Mouse (Mus musculus) retina, postnatal 1 day (tissue): ENCODE results near the gene Pcdh15.

Experiments used
- DNase-seq: peaks from one replicate; pipeline ENCODE4 v3.0.0-alpha.2; 2012

Pcdh15 gene

DNA sequence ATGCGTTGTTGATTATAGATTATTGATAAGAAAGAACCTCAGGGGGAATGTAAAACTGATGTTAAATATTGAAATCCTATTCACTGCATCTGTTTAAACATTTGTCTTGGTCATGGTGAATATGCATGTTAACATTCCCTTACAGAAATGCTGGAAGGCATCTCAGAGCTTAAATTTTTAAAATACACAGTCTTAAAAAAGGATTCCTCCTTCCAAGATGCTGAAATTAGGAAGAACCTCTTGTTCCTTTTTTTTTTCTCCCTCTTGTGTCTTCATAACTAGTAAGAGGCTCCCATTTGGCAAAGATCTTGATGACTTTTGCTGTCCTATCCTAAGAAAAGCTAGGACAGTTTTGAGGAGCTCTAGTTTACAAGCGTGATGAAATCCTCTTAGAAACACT, 284.9 kb downstream of the Pcdh15 start:
- no peak for DNase-seq

DNA sequence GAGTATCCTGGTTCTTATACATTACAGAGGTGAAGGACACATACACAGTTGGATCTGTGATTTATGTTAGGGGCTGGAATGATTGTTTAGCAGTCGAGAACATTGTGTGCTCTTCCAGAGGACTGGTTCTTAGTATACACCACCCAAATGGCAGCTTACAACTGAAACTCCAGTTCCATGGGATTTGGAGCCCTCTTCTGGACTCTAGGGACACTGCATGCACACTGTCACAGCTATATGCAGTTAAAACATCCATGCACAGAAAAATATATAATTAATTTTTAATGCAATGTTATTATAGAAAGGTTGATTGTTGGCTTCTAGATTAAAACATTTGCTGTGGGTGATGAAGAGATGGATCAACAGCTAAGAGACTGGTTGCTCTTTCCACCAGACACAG, 301.3 kb downstream of the Pcdh15 start:
- no peak for DNase-seq

DNA sequence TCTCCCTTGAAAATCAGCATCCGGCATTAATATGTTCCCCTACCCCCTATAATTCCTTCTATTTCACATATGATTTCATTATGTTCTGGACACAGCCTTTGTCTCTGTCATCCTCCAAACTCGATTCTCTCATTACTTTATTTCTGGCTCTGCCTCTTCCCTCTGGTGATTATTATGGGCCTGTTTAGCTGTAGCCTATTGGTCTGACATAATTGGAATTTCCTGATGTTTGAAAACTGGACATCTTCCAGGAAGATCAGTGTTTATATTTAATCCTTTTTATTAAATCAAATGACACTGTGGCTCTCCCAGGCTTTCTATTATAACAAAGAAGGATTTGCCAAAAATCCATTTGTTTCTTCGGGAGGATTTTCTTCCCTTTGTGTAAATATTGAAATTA, 326.3 kb downstream of the Pcdh15 start:
- DNase-seq, result no peak

DNA sequence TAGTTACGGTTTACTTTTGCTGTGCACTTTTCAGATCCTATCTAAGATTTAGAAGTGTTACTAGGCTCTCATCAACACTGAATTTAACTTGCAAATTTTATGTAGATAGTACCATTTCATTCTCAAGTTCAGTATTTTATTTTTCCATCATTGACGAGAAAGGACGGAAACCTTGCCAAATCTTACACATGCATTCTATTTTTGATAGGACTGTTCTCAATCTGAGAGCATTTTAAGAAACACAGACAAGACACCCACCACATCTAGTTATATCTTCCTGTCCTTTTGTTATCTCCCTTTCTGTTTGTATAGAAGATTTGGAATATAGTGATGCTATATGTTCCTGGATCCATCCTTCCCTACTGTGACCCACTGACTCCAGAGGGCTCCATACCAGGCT, 332.2 kb downstream of the Pcdh15 start:
- DNase-seq, result no peak

DNA sequence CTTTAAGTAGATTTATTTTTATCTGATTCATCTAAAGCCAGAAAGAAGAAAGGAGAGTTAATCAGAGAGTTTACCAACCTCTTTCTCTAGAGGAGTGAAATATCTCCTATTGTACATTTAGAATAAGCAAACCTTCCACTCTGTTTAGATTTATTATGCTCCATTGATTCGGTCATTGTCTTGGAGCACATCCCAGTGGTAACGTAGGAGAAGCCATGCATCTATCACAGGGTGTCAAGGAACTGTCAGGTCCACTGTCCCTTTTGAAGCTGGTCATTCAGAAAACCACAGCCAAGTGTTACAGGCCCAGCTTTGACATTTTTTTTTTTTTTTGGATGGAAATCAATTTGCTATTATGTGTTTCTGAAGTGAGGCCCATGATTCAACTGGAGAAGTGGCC, 384.9 kb downstream of the Pcdh15 start:
- DNase-seq, result peak; percentile 16

DNA sequence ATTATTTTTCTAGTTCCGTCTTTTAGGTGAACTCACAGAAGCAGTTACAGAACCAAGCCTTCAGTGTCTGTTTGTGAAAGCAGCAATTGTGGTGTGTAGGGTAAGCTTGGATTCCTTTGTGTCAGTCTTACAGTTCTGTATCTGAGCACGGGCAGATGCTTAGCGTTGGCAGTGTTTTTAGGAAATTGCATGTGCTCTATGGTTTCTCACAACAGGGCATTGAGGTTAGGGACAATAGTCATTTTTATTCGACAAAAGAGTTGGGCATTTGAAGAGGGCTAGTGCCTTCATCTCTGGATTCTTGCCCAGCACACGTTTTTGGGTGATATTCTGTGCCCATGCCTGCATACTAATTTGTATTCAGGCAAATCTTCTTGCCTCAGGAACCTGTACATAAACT, 392.5 kb downstream of the Pcdh15 start:
- DNase-seq, result no peak

DNA sequence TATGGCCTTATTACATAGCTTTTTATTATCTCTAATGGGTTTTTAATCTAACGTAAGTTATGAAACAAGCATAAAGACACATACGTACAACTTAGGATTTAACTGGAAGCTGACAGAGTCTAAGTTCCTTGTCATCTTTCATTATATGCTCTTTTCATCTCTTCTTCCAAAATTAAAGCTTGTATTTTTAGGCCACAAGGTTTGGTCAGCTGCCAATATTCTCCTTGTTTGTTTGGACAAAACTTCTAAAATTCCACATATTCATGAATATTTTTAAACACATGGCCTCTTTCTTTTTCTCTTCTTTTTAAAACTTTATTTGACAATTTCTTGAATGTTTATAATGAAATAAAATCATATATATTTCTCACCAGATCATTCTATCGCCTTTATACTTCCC, 415.7 kb downstream of the Pcdh15 start:
- DNase-seq, result no peak

DNA sequence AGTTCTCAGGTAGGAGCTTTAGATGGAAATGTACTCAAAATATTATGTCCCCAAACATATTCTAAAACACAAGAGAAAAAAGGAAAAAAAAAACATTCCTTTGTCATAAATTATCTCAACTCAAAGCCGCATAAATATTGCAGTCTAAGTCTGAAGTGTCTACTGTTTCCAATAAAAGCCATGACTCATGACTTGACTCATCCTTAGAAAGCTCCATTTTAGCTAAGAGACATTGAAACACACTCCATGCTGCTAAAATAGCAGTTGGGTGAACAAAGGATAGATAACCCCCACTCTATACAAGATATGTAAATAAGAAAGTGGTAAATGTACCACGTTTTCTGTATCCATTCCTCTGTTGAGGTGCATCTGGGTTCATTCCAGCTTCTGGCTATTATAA, 416.6 kb downstream of the Pcdh15 start:
- no peak for DNase-seq

DNA sequence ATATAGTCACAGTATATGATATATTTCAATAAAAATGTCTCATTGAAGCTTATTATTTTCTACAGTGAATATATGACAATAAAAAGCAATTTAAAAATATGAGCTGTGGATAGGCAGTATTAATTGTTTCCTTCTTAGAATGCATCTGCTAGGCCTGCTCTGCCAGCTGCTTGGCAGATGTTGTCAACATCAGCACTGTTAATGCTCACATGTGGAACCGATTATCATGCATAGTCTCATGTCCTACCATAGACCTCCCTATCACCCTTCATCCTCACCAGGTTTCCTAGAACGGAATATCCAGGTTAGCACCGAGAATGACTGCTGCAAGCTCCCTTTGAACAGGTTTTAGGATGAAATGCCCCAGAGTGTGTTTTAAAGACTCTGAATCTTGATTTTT, 420.3 kb downstream of the Pcdh15 start:
- no peak for DNase-seq

DNA sequence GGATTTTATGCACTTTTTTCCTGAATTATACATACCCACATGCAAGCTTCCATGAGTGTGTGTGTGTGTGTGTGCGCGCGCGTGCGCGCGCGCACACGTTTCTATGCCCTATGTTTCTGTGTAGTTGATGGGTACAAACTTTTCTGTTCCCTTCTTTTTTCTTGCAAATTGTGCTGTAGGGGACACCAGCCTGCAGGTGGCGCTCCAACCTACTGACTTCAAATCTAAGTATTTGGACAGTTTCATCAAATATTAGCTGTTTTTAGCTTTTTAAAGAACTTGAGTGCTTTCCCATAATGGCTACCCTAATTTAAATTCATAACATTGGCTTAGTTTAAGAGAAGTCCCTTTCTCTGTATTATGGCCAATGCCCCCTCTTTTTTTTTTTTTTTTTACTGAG, 453.7 kb downstream of the Pcdh15 start:
- no peak for DNase-seq

DNA sequence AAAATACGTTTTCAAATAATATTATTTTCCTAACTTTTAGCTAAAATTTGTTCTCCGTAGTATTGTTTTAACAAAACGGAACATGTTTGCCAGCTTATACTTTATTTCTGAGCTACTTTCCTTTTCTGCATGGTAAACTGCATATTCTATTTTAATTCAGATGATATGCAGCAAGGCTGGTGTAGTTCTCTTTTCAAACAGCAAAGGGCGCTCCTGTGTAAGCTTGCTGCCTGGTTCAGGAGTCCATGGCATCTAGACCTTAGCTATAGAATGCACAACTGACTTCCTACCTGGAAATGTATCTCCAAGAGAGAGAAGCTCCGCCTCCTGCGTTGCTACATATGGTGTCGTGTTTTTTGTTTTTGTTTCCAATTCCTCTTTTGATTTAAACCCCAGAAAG, 465.1 kb downstream of the Pcdh15 start:
- DNase-seq, result peak; percentile 24

DNA sequence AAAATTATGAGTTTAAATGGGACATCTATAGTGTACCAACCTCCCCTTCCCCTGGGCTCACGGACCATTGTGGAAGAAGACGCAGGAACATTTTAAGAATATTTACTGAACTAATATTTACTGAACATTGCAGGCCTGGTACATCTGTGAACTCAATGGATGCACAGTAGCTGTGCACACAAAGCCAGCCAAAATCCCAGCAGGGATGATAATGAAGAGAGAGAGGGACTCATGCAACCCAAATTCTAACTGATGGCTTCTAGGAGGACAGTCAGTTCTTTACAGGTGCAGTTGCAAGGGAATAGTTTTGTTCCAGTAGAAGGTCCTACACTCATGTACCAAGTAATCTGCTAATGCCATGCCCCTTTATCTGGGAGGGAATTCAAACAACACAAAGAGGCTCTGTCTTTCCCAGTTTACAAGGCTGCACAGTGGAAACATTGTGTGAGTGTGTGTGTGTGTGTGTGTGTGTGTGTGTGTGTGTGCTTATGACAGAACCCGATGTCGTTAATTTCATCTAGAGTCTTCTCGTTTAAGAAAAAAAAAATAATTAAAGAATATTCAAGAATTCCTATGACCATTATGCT, 475.7 kb downstream of the Pcdh15 start:
- no peak for DNase-seq

DNA sequence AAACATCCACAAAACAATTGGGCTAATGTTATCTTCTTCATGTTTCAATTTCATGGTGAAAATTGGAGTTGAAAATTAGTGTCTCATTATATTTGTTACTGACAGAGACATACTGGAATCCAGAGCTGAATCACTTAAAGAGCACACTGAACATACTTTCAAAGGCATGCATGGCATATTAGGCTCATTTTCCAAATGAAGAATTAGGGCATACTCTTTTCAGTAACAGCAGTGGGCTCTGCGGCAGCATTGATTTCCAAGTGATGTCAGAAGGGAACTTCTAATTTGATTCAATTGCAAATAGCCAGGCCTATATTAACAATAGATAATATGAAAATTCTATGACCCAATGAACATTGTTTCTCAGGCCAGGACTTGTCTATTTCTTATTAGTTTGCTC, 568.4 kb downstream of the Pcdh15 start:
- peak; percentile 53 for DNase-seq

DNA sequence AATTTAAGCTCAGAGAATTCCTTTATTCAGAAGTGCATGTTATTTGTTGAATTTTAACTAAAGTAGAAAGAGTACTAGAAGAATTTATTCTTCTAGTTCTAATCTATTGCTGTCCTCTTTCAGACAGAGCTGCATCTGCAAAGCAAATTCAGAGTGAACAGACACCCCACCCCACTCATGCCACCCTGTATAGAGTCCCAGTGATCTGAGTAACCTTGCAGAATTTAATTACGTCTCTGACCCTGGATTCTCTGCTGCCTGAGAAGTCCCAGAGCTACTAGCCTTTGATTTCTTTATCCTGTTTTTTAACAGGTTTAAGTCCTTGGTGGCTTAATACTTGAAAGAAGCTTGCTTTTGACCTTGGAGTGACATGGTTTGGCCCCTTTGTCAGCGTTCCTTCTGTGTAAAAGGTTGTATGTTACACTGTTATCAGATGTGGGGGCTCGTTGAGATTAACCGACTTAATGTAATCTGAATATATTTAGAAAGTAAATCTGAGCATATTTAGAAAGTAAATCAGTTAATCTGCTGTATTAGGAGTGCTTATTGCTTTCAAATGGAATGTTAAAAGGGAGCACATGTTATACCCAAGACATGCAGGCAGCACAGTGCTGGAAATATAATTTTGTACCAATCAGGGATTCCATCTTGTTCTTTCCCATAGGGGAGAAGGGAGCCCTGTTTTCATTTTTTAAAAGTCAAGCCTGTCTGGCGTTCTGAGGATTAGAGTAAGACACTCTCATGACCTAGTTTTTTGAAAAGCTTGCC, 601.6 kb downstream of the Pcdh15 start:
- DNase-seq, result peak; percentile 24

DNA sequence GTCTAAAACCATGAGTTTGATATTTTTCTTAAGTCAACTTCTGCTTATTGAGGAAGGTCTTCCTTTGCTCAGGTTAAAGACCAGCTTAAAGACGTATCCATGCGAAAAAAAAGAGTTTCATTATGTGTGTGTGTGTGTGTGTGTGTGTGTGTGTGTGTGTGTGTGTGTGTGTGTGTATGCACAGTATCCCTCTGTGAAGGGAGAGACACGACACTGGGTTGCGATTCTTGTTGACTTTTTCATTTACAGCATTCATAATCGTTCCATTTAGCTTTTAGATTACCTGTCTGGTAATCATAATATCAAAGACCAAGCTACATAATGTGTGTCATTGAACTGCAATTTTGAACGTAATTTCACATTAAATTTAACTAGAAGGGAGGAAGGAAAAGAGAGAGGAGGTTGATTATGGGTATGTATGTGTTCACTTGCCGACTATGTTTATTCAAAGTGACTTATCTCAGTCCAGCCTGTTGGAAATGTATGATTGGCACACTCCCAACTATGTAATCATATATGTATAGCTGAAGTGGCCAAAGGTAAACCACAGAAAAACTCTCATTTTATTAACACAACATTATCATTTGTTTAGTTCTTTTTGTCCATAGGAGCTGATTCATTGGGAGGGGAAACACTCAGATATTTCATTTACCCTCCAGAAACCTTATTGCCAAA, 626.6 kb downstream of the Pcdh15 start:
- no peak for DNase-seq

DNA sequence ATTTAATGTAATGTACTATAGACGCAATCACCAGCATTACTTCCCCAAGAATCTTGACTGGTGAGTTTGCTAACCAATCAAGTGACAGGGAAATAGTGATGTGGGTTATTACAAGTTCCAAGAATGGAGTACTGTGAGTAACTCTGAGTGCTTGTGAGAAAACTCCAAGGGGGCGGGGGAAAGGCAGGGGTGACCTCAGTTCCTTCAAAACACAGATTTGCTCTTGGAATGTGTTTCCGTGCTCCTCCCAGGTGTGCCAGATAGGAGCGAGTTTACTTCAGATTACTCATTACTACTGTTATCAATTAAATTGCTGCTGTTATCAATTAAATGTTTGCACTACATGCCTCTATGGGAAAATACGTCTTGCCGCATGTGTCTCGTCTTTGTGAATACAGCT, 634.1 kb downstream of the Pcdh15 start:
- no peak for DNase-seq

DNA sequence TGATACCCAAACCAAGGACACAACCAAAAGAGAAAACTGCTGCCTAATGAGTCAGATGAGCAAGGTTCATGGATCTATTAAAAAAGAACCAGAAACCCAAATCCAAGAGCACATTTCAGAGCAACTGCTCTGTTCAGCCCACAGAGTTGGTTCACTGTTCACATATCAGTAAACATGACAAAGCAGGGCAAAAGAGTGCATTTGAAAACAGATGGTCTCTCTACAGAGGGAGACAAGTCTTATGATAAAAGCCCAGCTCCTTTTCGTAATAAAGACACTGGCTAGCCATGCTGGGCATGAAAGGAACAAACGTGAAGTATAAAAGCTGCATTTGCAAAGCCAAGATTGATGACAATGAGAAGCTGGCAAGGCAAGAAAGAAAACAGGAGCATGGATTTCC, 649.9 kb downstream of the Pcdh15 start:
- no peak for DNase-seq

DNA sequence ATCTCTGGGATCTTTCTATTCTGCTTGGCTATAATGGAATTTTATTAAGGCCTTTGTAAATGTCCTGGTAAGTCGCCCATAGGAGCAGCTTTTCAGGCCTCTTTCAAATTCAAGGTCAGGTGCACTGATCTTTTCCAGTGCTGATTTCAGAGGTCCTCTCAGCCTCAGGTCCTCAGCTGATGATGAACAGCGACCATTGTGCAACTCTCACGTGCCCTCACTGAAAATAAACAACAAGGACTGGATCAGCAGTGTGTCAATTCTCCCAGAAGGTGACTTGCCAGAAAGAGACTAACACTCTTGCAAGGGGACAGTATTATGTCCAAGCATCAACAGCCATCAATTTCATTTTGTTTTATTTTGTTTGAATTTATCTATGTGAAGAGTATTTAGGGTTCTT, 654.7 kb downstream of the Pcdh15 start:
- no peak for DNase-seq

DNA sequence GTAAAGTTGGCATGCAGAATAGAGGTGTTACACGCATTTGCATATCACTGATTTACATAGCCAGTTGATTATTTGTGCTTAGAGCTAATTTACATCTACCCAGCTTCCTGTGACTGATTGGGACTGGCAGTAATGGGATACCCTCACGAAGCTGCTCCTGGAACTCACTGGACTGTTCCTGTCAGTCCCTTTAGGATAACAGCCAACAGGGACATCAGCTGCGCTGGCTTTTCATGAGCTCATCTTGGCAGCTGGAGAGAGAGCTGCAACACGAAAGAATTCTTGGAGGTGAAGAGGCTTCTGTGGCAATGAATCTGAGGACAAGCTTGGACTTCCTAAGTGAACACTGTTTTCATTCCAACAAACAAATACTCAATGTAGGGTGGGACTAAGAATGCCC, 683.8 kb downstream of the Pcdh15 start:
- DNase-seq, result peak; percentile 7

DNA sequence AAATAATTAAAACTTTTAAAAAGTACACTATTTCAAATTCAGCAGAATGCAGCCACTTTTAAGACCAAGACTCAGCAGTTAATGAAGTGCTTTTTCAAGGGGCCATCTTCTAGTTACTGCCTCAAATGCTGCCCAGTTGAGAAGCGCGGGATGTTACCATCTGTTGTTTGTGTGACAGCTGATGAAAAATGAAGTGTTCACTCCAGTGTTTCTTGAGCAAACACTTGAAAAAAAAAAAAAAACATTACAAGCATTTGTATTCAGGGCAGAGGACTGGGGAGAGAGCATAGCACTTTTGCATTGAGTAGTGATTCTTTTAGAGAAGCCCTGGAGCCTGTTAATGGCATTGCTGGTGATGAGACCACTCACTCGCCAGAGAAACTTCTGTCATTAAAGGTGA, 689.0 kb downstream of the Pcdh15 start:
- no peak for DNase-seq

DNA sequence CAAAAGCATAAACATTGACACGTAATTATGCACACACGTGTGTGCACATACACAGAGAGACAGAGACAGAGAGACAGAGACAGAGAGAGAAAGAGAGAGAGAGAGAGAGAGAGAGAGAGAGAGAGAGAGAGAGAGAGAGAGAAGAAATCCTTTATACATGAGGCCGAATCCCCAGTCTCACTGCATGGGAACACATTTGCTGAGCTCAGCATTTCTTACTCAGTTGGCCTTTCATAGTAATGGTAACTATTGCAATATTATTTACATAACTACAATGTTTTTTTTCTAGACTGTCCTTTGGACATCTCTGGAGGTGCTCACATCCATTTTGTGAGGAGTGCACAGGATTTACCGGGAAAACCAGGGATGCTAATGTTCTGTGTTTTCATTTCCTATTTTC, 705.9 kb downstream of the Pcdh15 start:
- DNase-seq, result no peak

DNA sequence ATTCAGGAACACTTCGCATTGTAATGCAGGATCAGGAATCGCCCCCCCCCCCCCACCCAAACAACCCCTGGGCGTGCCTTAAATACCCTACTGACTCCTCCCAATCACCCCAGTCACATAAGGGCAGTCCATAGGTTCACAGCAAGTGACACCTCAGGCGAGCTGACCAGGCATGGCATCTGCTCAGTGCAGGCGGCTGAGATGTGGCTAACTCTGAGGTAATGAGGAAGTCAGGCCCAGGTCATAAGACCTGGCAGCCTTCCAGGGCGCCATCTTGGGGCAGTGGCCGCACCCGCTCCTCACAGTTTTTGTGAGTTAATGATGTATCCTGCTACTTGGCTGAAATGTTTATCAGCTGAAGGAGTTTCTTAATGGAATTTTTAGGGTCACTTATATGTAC, 713.2 kb downstream of the Pcdh15 start:
- DNase-seq, result no peak

DNA sequence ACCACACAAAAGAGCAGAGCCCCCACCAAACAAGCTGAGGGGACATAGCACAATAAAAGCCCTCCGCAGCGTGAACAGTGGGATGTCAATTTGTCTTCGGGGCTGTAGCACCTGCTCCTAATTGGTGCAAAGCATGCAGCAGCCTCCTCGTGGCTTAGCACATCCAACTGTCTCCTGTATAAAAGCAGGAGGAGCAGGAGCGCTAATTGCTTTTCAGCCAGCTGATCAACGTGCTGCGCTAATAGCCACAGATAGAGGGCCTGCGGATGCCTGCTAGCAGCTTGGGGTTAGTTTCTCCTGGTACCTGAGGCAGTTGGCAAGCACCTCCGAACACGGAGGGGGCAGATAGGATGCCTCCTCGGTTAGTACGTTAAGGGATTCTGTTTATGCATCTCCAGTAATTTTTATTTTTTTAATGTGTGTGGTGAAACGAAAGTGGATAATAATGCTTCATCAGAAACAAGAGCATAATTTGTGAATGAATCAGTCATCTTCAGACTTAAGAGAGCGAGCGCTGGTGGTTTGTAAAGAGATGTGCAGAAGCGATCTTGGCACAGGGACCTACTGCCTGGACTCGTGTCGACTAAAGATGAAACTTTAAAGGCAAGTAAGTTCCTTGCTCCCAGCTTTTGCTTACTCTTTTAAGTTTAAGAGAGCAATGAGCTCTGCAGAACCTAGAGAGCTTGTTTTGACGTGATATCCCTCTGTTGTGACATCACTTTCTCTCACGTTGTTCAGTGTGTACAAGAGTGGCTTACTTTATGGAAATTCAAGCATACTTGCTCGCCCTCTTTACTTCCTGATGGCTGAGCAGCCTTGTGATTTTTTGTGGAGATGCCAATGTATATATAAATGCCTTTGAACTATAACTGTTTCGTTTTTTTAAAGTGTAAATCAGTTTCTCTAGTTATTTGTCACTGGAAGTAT, 722.8 kb downstream of the Pcdh15 start:
- DNase-seq, result peak; percentile 89
